Mouse (Mus musculus) CH12.LX (cell line): ENCODE results near the gene Olfr601. TPM values are rescaled to one million over a fixed set of nuclear protein-coding genes. Genes with fewer than 3 reads are reported as not detected.

Experiments
- polyA plus RNA-seq: library from polyadenylated mRNA; unstranded; fragments of >175 nt; gene quantifications from 2 replicates; pipeline ENCODE4 v1.2.1, GENCODE M21; 2012; ENCODE audit warnings: low read depth; ENCODE audit not compliant: insufficient read length
- total RNA-seq, 2 experiments: library from RNA; depleted of rRNA; stranded (reverse); fragments of 300-350 nt in 1 of 2; fragments of >200 nt in 1 of 2; gene quantifications; 2 replicates each; pipeline ENCODE4 v1.2.3; 2012 to 2014

The Olfr601 gene
- total and polyA plus RNA-seq, 3 experiments, result not detected

Other genes starting within 250 kb of the Olfr601 start
Only the 20 nearest of the 30 such genes appear.
- not detected in 2 replicates for gene Olfr591, start 184.3 kb downstream of the Olfr601 start, total RNA-seq (2012; rRNA removed)
- not detected in 2 replicates for gene Olfr591, start 184.3 kb downstream of the Olfr601 start, total RNA-seq (2014; rRNA removed)
- gene Olfr591, start 184.3 kb downstream of the Olfr601 start, polyA plus RNA-seq, result not detected in 2 replicates
- not detected in 2 replicates for gene Olfr592, start 177.9 kb downstream of the Olfr601 start, total RNA-seq (2012; rRNA removed)
- not detected in 2 replicates for gene Olfr592, start 177.9 kb downstream of the Olfr601 start, total RNA-seq (2014; rRNA removed)
- gene Olfr592, start 177.9 kb downstream of the Olfr601 start, polyA plus RNA-seq, result not detected in 2 replicates
- not detected in 2 replicates for gene Olfr593, start 150.8 kb downstream of the Olfr601 start, total RNA-seq (2012; rRNA removed)
- gene Olfr593, start 150.8 kb downstream of the Olfr601 start, total RNA-seq (2014; rRNA removed), result not detected in 2 replicates
- not detected in 2 replicates for gene Olfr593, start 150.8 kb downstream of the Olfr601 start, polyA plus RNA-seq
- gene Olfr594, start 145.7 kb downstream of the Olfr601 start, total RNA-seq (2012; rRNA removed), result not detected in 2 replicates
- not detected in 2 replicates for gene Olfr594, start 145.7 kb downstream of the Olfr601 start, total RNA-seq (2014; rRNA removed)
- not detected in 2 replicates for gene Olfr594, start 145.7 kb downstream of the Olfr601 start, polyA plus RNA-seq
- not detected in 2 replicates for gene Usp17ld, start 110.2 kb downstream of the Olfr601 start, total RNA-seq (2012; rRNA removed)
- gene Usp17ld, start 110.2 kb downstream of the Olfr601 start, total RNA-seq (2014; rRNA removed), result not detected in 2 replicates
- gene Usp17ld, start 110.2 kb downstream of the Olfr601 start, polyA plus RNA-seq, result not detected in 2 replicates
- gene Olfr596, start 57.0 kb downstream of the Olfr601 start, total RNA-seq (2012; rRNA removed), result not detected in 2 replicates
- not detected in 2 replicates for gene Olfr596, start 57.0 kb downstream of the Olfr601 start, total RNA-seq (2014; rRNA removed)
- not detected in 2 replicates for gene Olfr596, start 57.0 kb downstream of the Olfr601 start, polyA plus RNA-seq
- gene Olfr597, start 46.3 kb downstream of the Olfr601 start, total RNA-seq (2012; rRNA removed), result not detected in 2 replicates
- not detected in 2 replicates for gene Olfr597, start 46.3 kb downstream of the Olfr601 start, total RNA-seq (2014; rRNA removed)
- not detected in 2 replicates for gene Olfr597, start 46.3 kb downstream of the Olfr601 start, polyA plus RNA-seq
- gene Olfr598, start 39.1 kb downstream of the Olfr601 start, total RNA-seq (2012; rRNA removed), result not detected in 2 replicates
- gene Olfr598, start 39.1 kb downstream of the Olfr601 start, total RNA-seq (2014; rRNA removed), result not detected in 2 replicates
- not detected in 2 replicates for gene Olfr598, start 39.1 kb downstream of the Olfr601 start, polyA plus RNA-seq
- not detected in 2 replicates for gene Olfr599, start 26.7 kb downstream of the Olfr601 start, total RNA-seq (2012; rRNA removed)
- gene Olfr599, start 26.7 kb downstream of the Olfr601 start, total RNA-seq (2014; rRNA removed), result not detected in 2 replicates
- gene Olfr599, start 26.7 kb downstream of the Olfr601 start, polyA plus RNA-seq, result not detected in 2 replicates
- gene Olfr600, start 13.0 kb downstream of the Olfr601 start, total RNA-seq (2012; rRNA removed), result not detected in 2 replicates
- not detected in 2 replicates for gene Olfr600, start 13.0 kb downstream of the Olfr601 start, total RNA-seq (2014; rRNA removed)
- gene Olfr600, start 13.0 kb downstream of the Olfr601 start, polyA plus RNA-seq, result not detected in 2 replicates
- not detected in 2 replicates for gene Olfr603, start 23.5 kb upstream of the Olfr601 start, total RNA-seq (2012; rRNA removed)
- not detected in 2 replicates for gene Olfr603, start 23.5 kb upstream of the Olfr601 start, total RNA-seq (2014; rRNA removed)
- not detected in 2 replicates for gene Olfr603, start 23.5 kb upstream of the Olfr601 start, polyA plus RNA-seq
- gene Usp17lc, start 52.4 kb upstream of the Olfr601 start, total RNA-seq (2012; rRNA removed), result not detected in 2 replicates
- gene Usp17lc, start 52.4 kb upstream of the Olfr601 start, total RNA-seq (2014; rRNA removed), result not detected in 2 replicates
- not detected in 2 replicates for gene Usp17lc, start 52.4 kb upstream of the Olfr601 start, polyA plus RNA-seq
- not detected in 2 replicates for gene Olfr605, start 82.8 kb upstream of the Olfr601 start, total RNA-seq (2012; rRNA removed)
- gene Olfr605, start 82.8 kb upstream of the Olfr601 start, total RNA-seq (2014; rRNA removed), result not detected in 2 replicates
- gene Olfr605, start 82.8 kb upstream of the Olfr601 start, polyA plus RNA-seq, result not detected in 2 replicates
- not detected in 2 replicates for gene Olfr606, start 86.4 kb upstream of the Olfr601 start, total RNA-seq (2012; rRNA removed)
- gene Olfr606, start 86.4 kb upstream of the Olfr601 start, total RNA-seq (2014; rRNA removed), result not detected in 2 replicates
- gene Olfr606, start 86.4 kb upstream of the Olfr601 start, polyA plus RNA-seq, result not detected in 2 replicates
- not detected in 2 replicates for gene Olfr607, start 101.5 kb upstream of the Olfr601 start, total RNA-seq (2012; rRNA removed)
- not detected in 2 replicates for gene Olfr607, start 101.5 kb upstream of the Olfr601 start, total RNA-seq (2014; rRNA removed)
- gene Olfr607, start 101.5 kb upstream of the Olfr601 start, polyA plus RNA-seq, result not detected in 2 replicates
- gene Olfr608, start 107.2 kb upstream of the Olfr601 start, total RNA-seq (2012; rRNA removed), result not detected in 2 replicates
- gene Olfr608, start 107.2 kb upstream of the Olfr601 start, total RNA-seq (2014; rRNA removed), result not detected in 2 replicates
- gene Olfr608, start 107.2 kb upstream of the Olfr601 start, polyA plus RNA-seq, result not detected in 2 replicates
- gene Olfr609, start 135.4 kb upstream of the Olfr601 start, total RNA-seq (2012; rRNA removed), result not detected in 2 replicates
- not detected in 2 replicates for gene Olfr609, start 135.4 kb upstream of the Olfr601 start, total RNA-seq (2014; rRNA removed)
- not detected in 2 replicates for gene Olfr609, start 135.4 kb upstream of the Olfr601 start, polyA plus RNA-seq
- gene Olfr610, start 149.5 kb upstream of the Olfr601 start, total RNA-seq (2012; rRNA removed), result not detected in 2 replicates
- not detected in 2 replicates for gene Olfr610, start 149.5 kb upstream of the Olfr601 start, total RNA-seq (2014; rRNA removed)
- not detected in 2 replicates for gene Olfr610, start 149.5 kb upstream of the Olfr601 start, polyA plus RNA-seq
- gene Olfr611, start 158.2 kb upstream of the Olfr601 start, total RNA-seq (2012; rRNA removed), result not detected in 2 replicates
- gene Olfr611, start 158.2 kb upstream of the Olfr601 start, total RNA-seq (2014; rRNA removed), result not detected in 2 replicates
- gene Olfr611, start 158.2 kb upstream of the Olfr601 start, polyA plus RNA-seq, result not detected in 2 replicates
- gene Olfr612, start 180.1 kb upstream of the Olfr601 start, total RNA-seq (2012; rRNA removed), result not detected in 2 replicates
- not detected in 2 replicates for gene Olfr612, start 180.1 kb upstream of the Olfr601 start, total RNA-seq (2014; rRNA removed)
- gene Olfr612, start 180.1 kb upstream of the Olfr601 start, polyA plus RNA-seq, result not detected in 2 replicates